Mouse (Mus musculus): ENCODE results near the gene Clstn3. TPM values are rescaled to one million over a fixed set of nuclear protein-coding genes. Genes with fewer than 3 reads are reported as not detected.

The Clstn3 gene
- polyA plus RNA-seq, 1 experiment from 2014 or later = 1.8 TPM

GRCm38 (mm10) chr6:124481571-124481970 is 17.0 kb upstream of the Clstn3 start:
- H3K9me3 ChIP-seq (ENCODE audit: low read length) = no peaks in the 10 kb centered on the region
- H3K9ac ChIP-seq (replicated peaks) = no peak overlapping the region
- TF ChIP-seq EP300 (IDR thresholded peaks at IDR 0.05; ENCODE audit: low read depth) (no peak; the same call in 1 of the 2 replicates), CTCF (IDR thresholded peaks at IDR 0.05; ENCODE audit: low read depth) (peak; percentile 76)
- no peaks in the 10 kb centered on the region for H3K36me3 ChIP-seq (replicated peaks; ENCODE audit: insufficient read depth, low read length)
- no peaks in the 10 kb centered on the region for H3K27me3 ChIP-seq (ENCODE audit: insufficient read depth, low read length)
- H3K27ac ChIP-seq (ENCODE audit: low read depth) = peak overlapping the region; percentile 79
- ATAC-seq = peak; percentile 84
- 29% methylated on average over 6 of the region's 6 CpGs for WGBS (ENCODE audit: insufficient replicate concordance)
- no peak overlapping the region for H3K4me3 ChIP-seq (ENCODE audit: low read depth, low read length)
- H3K4me2 ChIP-seq (ENCODE audit: low read depth, low read length) = peak overlapping the region; percentile 15; the same call in 1 of the 2 replicates
- DNase-seq = peak; percentile 86
- H3K4me1 ChIP-seq (ENCODE audit: insufficient read depth) = peaks cover 29% of the 10 kb centered on the region

GRCm38 (mm10) chr6:124480295-124480694 is 15.7 kb upstream of the Clstn3 start:
- no peak for DNase-seq
- Histone ChIP-seq H3K4me1 (ENCODE audit: insufficient read depth) (peaks cover 29% of the 10 kb centered on the region), H3K4me2 (ENCODE audit: low read depth, low read length) (no peak overlapping the region), H3K4me3 (ENCODE audit: low read depth, low read length) (no peak overlapping the region), H3K27me3 (ENCODE audit: insufficient read depth, low read length) (no peaks in the 10 kb centered on the region), H3K27ac (ENCODE audit: low read depth) (no peak overlapping the region), H3K9me3 (ENCODE audit: low read length) (no peaks in the 10 kb centered on the region), H3K36me3 (replicated peaks; ENCODE audit: insufficient read depth, low read length) (no peaks in the 10 kb centered on the region), H3K9ac (replicated peaks) (no peak overlapping the region)
- 41% methylated on average over 4 of the region's 4 CpGs for WGBS (ENCODE audit: insufficient replicate concordance)
- TF ChIP-seq EP300 (IDR thresholded peaks at IDR 0.05; ENCODE audit: low read depth) = no peak
- TF ChIP-seq CTCF (IDR thresholded peaks at IDR 0.05; ENCODE audit: low read depth) = peak; percentile 74
- no peak for ATAC-seq

GRCm38 (mm10) chr6:124479573-124479930 is 15.0 kb upstream of the Clstn3 start:
- no peak overlapping the region for H3K9ac ChIP-seq (replicated peaks)
- TF ChIP-seq EP300 (IDR thresholded peaks at IDR 0.05; ENCODE audit: low read depth) (no peak), CTCF (IDR thresholded peaks at IDR 0.05; ENCODE audit: low read depth) (no peak)
- peaks cover 29% of the 10 kb centered on the region for H3K4me1 ChIP-seq (ENCODE audit: insufficient read depth)
- H3K27ac ChIP-seq (ENCODE audit: low read depth) = no peak overlapping the region
- H3K4me2 ChIP-seq (ENCODE audit: low read depth, low read length) = no peak overlapping the region
- no peaks in the 10 kb centered on the region for H3K27me3 ChIP-seq (ENCODE audit: insufficient read depth, low read length)
- 77% methylated on average over 3 of the region's 3 CpGs for WGBS (ENCODE audit: insufficient replicate concordance)
- H3K36me3 ChIP-seq (replicated peaks; ENCODE audit: insufficient read depth, low read length) = no peaks in the 10 kb centered on the region
- DNase-seq = no peak
- ATAC-seq = no peak
- no peak overlapping the region for H3K4me3 ChIP-seq (ENCODE audit: low read depth, low read length)
- H3K9me3 ChIP-seq (ENCODE audit: low read length) = no peaks in the 10 kb centered on the region

GRCm38 (mm10) chr6:124478874-124479572 is 14.4 kb upstream of the Clstn3 start:
- WGBS (ENCODE audit: insufficient replicate concordance) = 75% methylated on average over 3 of the region's 3 CpGs
- TF ChIP-seq CTCF (IDR thresholded peaks at IDR 0.05; ENCODE audit: low read depth) (no peak), EP300 (IDR thresholded peaks at IDR 0.05; ENCODE audit: low read depth) (no peak)
- Histone ChIP-seq H3K27me3 (ENCODE audit: insufficient read depth, low read length) (no peaks in the 10 kb centered on the region), H3K4me2 (ENCODE audit: low read depth, low read length) (peak overlapping the region; percentile 56; the same call in 1 of the 2 replicates), H3K36me3 (replicated peaks; ENCODE audit: insufficient read depth, low read length) (no peaks in the 10 kb centered on the region), H3K9ac (replicated peaks) (no peak overlapping the region), H3K9me3 (ENCODE audit: low read length) (no peaks in the 10 kb centered on the region), H3K27ac (ENCODE audit: low read depth) (peak overlapping the region; percentile 86), H3K4me3 (ENCODE audit: low read depth, low read length) (no peak overlapping the region), H3K4me1 (ENCODE audit: insufficient read depth) (peaks cover 29% of the 10 kb centered on the region)
- DNase-seq (no peak), ATAC-seq (no peak)

GRCm38 (mm10) chr6:124477922-124478651 is 13.5 kb upstream of the Clstn3 start:
- peak; percentile 69 for DNase-seq
- peaks cover 29% of the 10 kb centered on the region for H3K4me1 ChIP-seq (ENCODE audit: insufficient read depth)
- peak; percentile 59 for ATAC-seq
- no peaks in the 10 kb centered on the region for H3K27me3 ChIP-seq (ENCODE audit: insufficient read depth, low read length)
- H3K4me2 ChIP-seq (ENCODE audit: low read depth, low read length) = peak overlapping the region; percentile 56
- TF ChIP-seq CTCF (IDR thresholded peaks at IDR 0.05; ENCODE audit: low read depth) = no peak
- TF ChIP-seq EP300 (IDR thresholded peaks at IDR 0.05; ENCODE audit: low read depth) = peak; percentile 67; the same call in 1 of the 2 replicates
- H3K9me3 ChIP-seq (ENCODE audit: low read length) = no peaks in the 10 kb centered on the region
- no peaks in the 10 kb centered on the region for H3K36me3 ChIP-seq (replicated peaks; ENCODE audit: insufficient read depth, low read length)
- 14% methylated on average over 17 of the region's 17 CpGs for WGBS (ENCODE audit: insufficient replicate concordance)
- no peak overlapping the region for H3K4me3 ChIP-seq (ENCODE audit: low read depth, low read length)
- no peak overlapping the region for H3K9ac ChIP-seq (replicated peaks)
- H3K27ac ChIP-seq (ENCODE audit: low read depth) = peak overlapping the region; percentile 86

GRCm38 (mm10) chr6:124477221-124477655 is 12.6 kb upstream of the Clstn3 start:
- ATAC-seq (no peak), DNase-seq (no peak)
- Histone ChIP-seq H3K9ac (replicated peaks) (no peak overlapping the region), H3K36me3 (replicated peaks; ENCODE audit: insufficient read depth, low read length) (no peaks in the 10 kb centered on the region), H3K4me1 (ENCODE audit: insufficient read depth) (peaks cover 29% of the 10 kb centered on the region), H3K9me3 (ENCODE audit: low read length) (no peaks in the 10 kb centered on the region), H3K4me3 (ENCODE audit: low read depth, low read length) (no peak overlapping the region), H3K27me3 (ENCODE audit: insufficient read depth, low read length) (no peaks in the 10 kb centered on the region), H3K4me2 (ENCODE audit: low read depth, low read length) (no peak overlapping the region), H3K27ac (ENCODE audit: low read depth) (peak overlapping the region; percentile 86; the same call in 1 of the 2 replicates)
- WGBS (ENCODE audit: insufficient replicate concordance) = 50% methylated on average over 5 of the region's 5 CpGs
- TF ChIP-seq EP300 (IDR thresholded peaks at IDR 0.05; ENCODE audit: low read depth) = no peak
- no peak for TF ChIP-seq CTCF (IDR thresholded peaks at IDR 0.05; ENCODE audit: low read depth)

Data from liver, postnatal 0 days (tissue).